Mouse (Mus musculus) lung, adult 2 months (tissue): ENCODE results near the gene H2-M10.6. TPM values are rescaled to one million over a fixed set of nuclear protein-coding genes. Genes with fewer than 3 reads are reported as not detected.

Experiments
- DNase-seq: peaks from one replicate; pipeline ENCODE4 v3.0.0; 2022
- H3K4me1 ChIP-seq: fragments of 200-500 bp; 2 replicates; pipeline ENCODE4 v1.6.1; 2011; ENCODE audit warnings: low read length; ENCODE audit not compliant: control insufficient read depth, insufficient read depth
- H3K4me3 ChIP-seq: fragments of 200-500 bp; replicated peaks from 2 replicates; pipeline ENCODE3; 2011; ENCODE audit warnings: low read depth, mild to moderate bottlenecking, control low read depth, low read length; ENCODE audit errors: extremely low read depth
- CTCF ChIP-seq: fragments of 200-500 bp; IDR thresholded peaks from 2 replicates; pipeline ENCODE4 v1.5.1; 2011; ENCODE audit warnings: mild to moderate bottlenecking, low read length, control low read depth; ENCODE audit not compliant: insufficient read depth
- POLR2A ChIP-seq: fragments of 200-500 bp; IDR thresholded peaks from 2 replicates; pipeline ENCODE4 v1.6.1; 2011; ENCODE audit warnings: low read depth, mild to moderate bottlenecking, control low read depth, low read length, borderline replicate concordance; ENCODE audit errors: extremely low read depth
- WGBS: fragments of 180-500 bp; shearing (Covaris S2); methylation state at CpG from one replicate; pipeline ENCODE4 v1.1.7; 2018; 5-methylcytosine and 5-hydroxymethylcytosine counted together
- polyA plus RNA-seq: library from polyadenylated mRNA; depleted of rRNA; stranded (reverse); fragments of >200 nt; gene quantifications from 2 replicates; pipeline ENCODE4 v1.2.3, GENCODE M21; 2012; rRNA removed

Gene H2-M10.6
- polyA plus RNA-seq, 1 experiment, result not detected

GRCm38 (mm10) chr17:36858181-36858580 lies 46.2 kb downstream of the H2-M10.6 start:
- TF ChIP-seq CTCF (no peak), POLR2A (no peak)
- 79% methylated on average over 3 of the region's 3 CpGs for WGBS
- Histone ChIP-seq H3K4me3 (no peak overlapping the region), H3K4me1 (no peaks in the 10 kb centered on the region; the same call in 1 of the 2 replicates)
- no peak for DNase-seq

DNA sequence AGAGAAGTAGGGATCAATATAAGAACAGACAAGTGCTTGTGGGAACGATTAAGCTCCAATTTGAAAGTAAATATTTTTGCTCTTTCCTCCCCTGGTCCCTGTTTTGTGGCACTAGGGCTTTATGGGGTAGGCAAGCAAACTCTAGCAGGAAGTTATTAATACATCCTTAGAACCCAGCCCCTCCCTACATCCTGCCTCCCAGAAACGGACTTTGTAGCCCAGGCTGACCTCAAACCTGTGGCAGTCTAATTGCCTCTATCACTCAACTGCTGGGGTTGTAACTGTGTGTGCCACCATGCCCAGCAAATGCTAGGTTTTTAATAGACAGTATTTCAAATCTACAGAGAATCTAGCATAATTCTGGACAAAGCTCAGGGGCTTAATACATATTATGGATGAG lies 49.7 kb downstream of the H2-M10.6 start:
- WGBS, result 17% methylated on average over 2 of the region's 2 CpGs
- no peak for TF ChIP-seq CTCF
- TF ChIP-seq POLR2A, result no peak
- DNase-seq, result no peak

More for the DNA sequence above, 49.7 kb downstream of the H2-M10.6 start:
- H3K4me3 ChIP-seq, result no peak overlapping the region
- H3K4me1 ChIP-seq, result no peaks in the 10 kb centered on the region; the same call in 1 of the 2 replicates

Other genes starting within 250 kb of the H2-M10.6 start
- 0.10 TPM in 1 of 2 replicates, not detected in the other for gene H2-M9, start 169.5 kb upstream of the H2-M10.6 start, polyA plus RNA-seq
- not detected in 2 replicates for gene H2-M1, start 140.0 kb upstream of the H2-M10.6 start, polyA plus RNA-seq
- gene H2-M10.5, start 39.3 kb upstream of the H2-M10.6 start, polyA plus RNA-seq, result not detected in 2 replicates
- gene Trim26, start 25.0 kb downstream of the H2-M10.6 start, polyA plus RNA-seq, result 34.5 and 48.7 TPM in 2 replicates
- 0.14 and 0.30 TPM in 2 replicates for gene Trim15, start 55.0 kb downstream of the H2-M10.6 start, polyA plus RNA-seq
- 0.07 and 0.25 TPM in 2 replicates for gene Trim10, start 57.4 kb downstream of the H2-M10.6 start, polyA plus RNA-seq
- 0.17 TPM in 2 replicates for gene Trim40, start 78.0 kb downstream of the H2-M10.6 start, polyA plus RNA-seq
- gene Trim31, start 85.9 kb downstream of the H2-M10.6 start, polyA plus RNA-seq, result 0.10 TPM in 1 of 2 replicates, not detected in the other
- gene Rnf39, start 130.7 kb downstream of the H2-M10.6 start, polyA plus RNA-seq, result 34.4 and 42.1 TPM in 2 replicates
- 42.8 and 58.3 TPM in 2 replicates for gene Ppp1r11, start 139.6 kb downstream of the H2-M10.6 start, polyA plus RNA-seq
- 23.8 and 30.3 TPM in 2 replicates for gene Znrd1, start 146.4 kb downstream of the H2-M10.6 start, polyA plus RNA-seq
- 1.1 and 1.4 TPM in 2 replicates for gene Znrd1as, start 146.4 kb downstream of the H2-M10.6 start, polyA plus RNA-seq
- 0.14 and 0.18 TPM in 2 replicates for gene 2410137M14Rik, start 169.1 kb downstream of the H2-M10.6 start, polyA plus RNA-seq
- gene H2-M5, start 177.4 kb downstream of the H2-M10.6 start, polyA plus RNA-seq, result 0.58 and 1.2 TPM in 2 replicates
- gene Zfp57, start 189.0 kb downstream of the H2-M10.6 start, polyA plus RNA-seq, result 12.8 and 21.6 TPM in 2 replicates
- gene Mog, start 211.2 kb downstream of the H2-M10.6 start, polyA plus RNA-seq, result not detected in 2 replicates
- 38.0 and 46.1 TPM in 2 replicates for gene Gabbr1, start 233.8 kb downstream of the H2-M10.6 start, polyA plus RNA-seq